Mouse (Mus musculus) myocyte (in vitro differentiated cells): ENCODE results near the gene Gatb.

Experiments used
- MYOD1 ChIP-seq, 3 experiments: IDR thresholded peaks; one replicate each; pipeline ENCODE4 v1.6.1; 2011; ENCODE audit warnings: control low read depth in 2 of 3, low read depth in 2 of 3, mild to moderate bottlenecking in 2 of 3, moderate library complexity in 1 of 3; ENCODE audit not compliant: insufficient read length in 2 of 3, control insufficient read depth in 1 of 3
- POLR2A ChIP-seq: IDR thresholded peaks from one replicate; pipeline ENCODE4 v1.6.1; 2011; ENCODE audit warnings: low read depth, mild to moderate bottlenecking, control low read depth, moderate library complexity; ENCODE audit not compliant: insufficient read length
- POLR2AphosphoS2 ChIP-seq: IDR thresholded peaks from one replicate; pipeline ENCODE4 v1.6.1; 2011; ENCODE audit warnings: low read depth, control low read depth; ENCODE audit not compliant: insufficient read length
- SRF ChIP-seq: IDR thresholded peaks from one replicate; pipeline ENCODE4 v1.6.1; 2011; ENCODE audit warnings: low read depth; ENCODE audit not compliant: control insufficient read depth, insufficient read length
- USF1 ChIP-seq: IDR thresholded peaks from one replicate; pipeline ENCODE4 v1.6.1; 2011; ENCODE audit warnings: low read depth, mild to moderate bottlenecking, control low read depth, moderate library complexity

- TF ChIP-seq POLR2A (no peak), MYOD1 (IDR thresholded peaks at IDR 0.05; ENCODE audit: control insufficient read depth in 1 of 3, insufficient read length in 2 of 3, low read depth in 2 of 3) (no peak), POLR2AphosphoS2 (no peak), USF1 (no peak), SRF (no peak)
These were observed 38.0 kb upstream of the Gatb start for GRCm38 (mm10) chr3:85535621-85536520.
